Mouse (Mus musculus) ES-Bruce4 (cell line): ENCODE results near the gene Abraxas1.

Experiments
- CTCF ChIP-seq: IDR thresholded peaks from one replicate; pipeline ENCODE4 v1.8.1; 2011; ENCODE audit warnings: low read depth, low read length
- EP300 ChIP-seq: IDR thresholded peaks from 2 replicates; pipeline ENCODE4 v1.6.1; 2011; ENCODE audit warnings: low read depth, low read length; ENCODE audit not compliant: insufficient read depth

DNA sequence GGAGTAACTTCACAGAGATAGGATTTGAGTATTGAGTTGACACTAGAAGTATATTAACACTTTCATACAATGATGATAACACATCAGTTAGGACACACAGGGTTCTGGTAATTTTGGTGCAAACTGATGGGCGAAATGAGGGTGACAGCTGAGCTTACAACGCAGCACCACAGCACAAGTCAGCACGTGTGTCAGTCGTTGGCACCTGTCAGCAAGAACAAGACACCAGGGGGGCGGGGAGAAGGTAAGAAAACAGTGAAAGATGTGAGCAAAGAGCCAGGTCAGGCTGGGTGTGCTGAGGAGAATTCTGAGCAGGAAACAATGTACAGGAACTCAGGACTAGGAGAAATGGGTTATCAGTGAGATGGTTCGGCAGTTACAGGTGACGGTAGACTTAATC, 59.0 kb downstream of the Abraxas1 start:
- TF ChIP-seq EP300, result no peak
- no peak for TF ChIP-seq CTCF
